8 mouse cellular contexts compared by ENCODE assay signal in the genomic region with DNA sequence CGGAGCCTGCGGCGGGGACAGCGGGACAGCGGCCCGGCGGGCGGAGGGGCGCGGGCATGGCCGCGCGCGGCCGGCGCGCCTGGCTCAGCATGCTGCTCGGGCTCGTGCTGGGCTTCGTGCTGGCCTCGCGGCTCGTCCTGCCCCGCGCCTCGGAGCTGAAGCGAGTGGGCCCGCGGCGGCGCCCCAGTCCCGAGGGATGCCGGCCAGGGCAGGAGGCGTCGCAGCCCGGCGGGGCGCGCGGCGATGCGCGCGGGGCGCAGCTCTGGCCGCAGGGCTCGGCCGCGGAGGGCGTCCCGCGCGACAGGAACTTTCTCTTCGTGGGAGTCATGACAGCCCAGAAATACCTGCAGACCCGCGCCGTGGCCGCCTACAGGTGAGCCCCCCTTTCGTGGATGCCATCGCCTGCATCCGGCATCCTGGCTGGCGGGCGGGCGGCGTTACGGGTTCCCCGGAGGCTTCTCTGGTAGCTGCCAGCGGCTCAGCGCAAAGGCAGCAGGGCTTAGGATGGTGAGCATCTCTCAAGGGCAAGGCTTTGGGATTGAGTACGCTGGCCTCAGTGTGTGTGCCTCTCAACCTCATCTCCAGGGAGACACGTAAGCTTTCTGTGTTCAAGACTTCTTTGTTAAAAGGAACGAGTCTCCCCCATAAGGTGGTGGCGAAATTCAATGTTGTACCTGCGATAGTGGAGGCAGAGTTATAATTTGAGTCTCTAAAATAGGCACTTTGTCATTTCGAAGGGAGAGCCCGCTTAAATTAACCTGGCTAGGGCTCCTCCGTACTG. TPM values are rescaled to one million over a fixed set of nuclear protein-coding genes. Genes with fewer than 3 reads are reported as not detected.
DNase-seq lines count a peak whose midpoint lies in the region; ATAC-seq and TF ChIP-seq lines count a peak whose summit lies in the region.

No protein-coding gene starts in this region.

- peak overlapping the region; percentile 96 for H3K4me3 ChIP-seq in embryonic facial prominence, embryonic 11.5 days (ENCODE audit: low read depth, low read length)
- peak overlapping the region; percentile 88 for H3K4me3 ChIP-seq in liver, adult 2 months (ENCODE audit: insufficient read depth, low read depth, low read length)
- H3K4me3 ChIP-seq in neural tube, embryonic 12.5 days: peak overlapping the region; percentile 92

- peak overlapping the region; percentile 81 for H3K4me2 ChIP-seq in embryonic facial prominence, embryonic 11.5 days (ENCODE audit: low read depth, low read length)
- H3K4me2 ChIP-seq in neural tube, embryonic 12.5 days (replicated peaks): peak overlapping the region; percentile 68

- H3K79me2 ChIP-seq in liver, adult 2 months (ENCODE audit: control insufficient read depth, insufficient read depth, low read length): peaks cover 9% of the 10 kb centered on the region; the same call in 1 of the 2 replicates

- no peak for TF ChIP-seq CTCF in liver, adult 2 months (IDR thresholded peaks at IDR 0.05; ENCODE audit: low read depth, low read length)

- H3K36me3 ChIP-seq in embryonic facial prominence, embryonic 11.5 days (replicated peaks; ENCODE audit: control insufficient read depth, insufficient read depth, low read depth, low read length): no peaks in the 10 kb centered on the region; the same call in 1 of the 2 replicates
- H3K36me3 ChIP-seq in liver, adult 2 months (ENCODE audit: control insufficient read depth, insufficient read depth, low read length): no peaks in the 10 kb centered on the region
- no peaks in the 10 kb centered on the region for H3K36me3 ChIP-seq in neural tube, embryonic 12.5 days

- peak; percentile 45 for DNase-seq in kidney, adult 18-20 months
- no peak for DNase-seq in kidney, adult 8-10 months
- peak; percentile 48 to 78 for DNase-seq in adrenal gland, adult (ENCODE audit: inconsistent age in 2 of 2, low spot score in 1 of 2)
- DNase-seq in embryonic facial prominence, embryonic 11.5 days (ENCODE audit: low spot score): peak; percentile 51
- DNase-seq in heart, postnatal 36 days: peak; percentile 43 to 54
- DNase-seq in liver, adult 2 months (ENCODE audit: extremely low read depth, low read depth, low spot score): no peak
- DNase-seq in testis, postnatal 14 days (ENCODE audit: low spot score): peak; percentile 79

- H3K9me3 ChIP-seq in embryonic facial prominence, embryonic 11.5 days (replicated peaks; ENCODE audit: control insufficient read depth, low read length): no peaks in the 10 kb centered on the region
- H3K9me3 ChIP-seq in neural tube, embryonic 12.5 days: no peaks in the 10 kb centered on the region

- intact Hi-C loops in heart, postnatal 36 days (cut with DNase I): loop anchor here (5.0 kb wide), 2 partner anchors 52 to 87 kb away; no protein-coding TSS in a partner anchor

- H3K27me3 ChIP-seq in embryonic facial prominence, embryonic 11.5 days (ENCODE audit: control insufficient read depth, insufficient read depth, low read length): no peaks in the 10 kb centered on the region
- 0 out of 2 replicates have a peak, but pooled peaks cover 4% of the 10 kb centered on the region for H3K27me3 ChIP-seq in liver, adult 2 months (ENCODE audit: control insufficient read depth, insufficient read depth, low read length)
- no peaks in the 10 kb centered on the region for H3K27me3 ChIP-seq in neural tube, embryonic 12.5 days (replicated peaks)

- peak overlapping the region; percentile 95 for H3K9ac ChIP-seq in embryonic facial prominence, embryonic 11.5 days (replicated peaks; ENCODE audit: low read length)
- peak overlapping the region; percentile 85 for H3K9ac ChIP-seq in liver, adult 2 months (ENCODE audit: low read depth, low read length)
- peak overlapping the region; percentile 96 for H3K9ac ChIP-seq in neural tube, embryonic 12.5 days

- no peak for TF ChIP-seq POLR2A in liver, adult 2 months (IDR thresholded peaks at IDR 0.05; ENCODE audit: extremely low read depth, insufficient read depth, low read length)

- ATAC-seq in embryonic facial prominence, embryonic 11.5 days (replicated peaks; ENCODE audit: insufficient number of reproducible peaks, low FRiP score, low TSS enrichment, low read depth): peak; percentile 15; the same call in 1 of the 2 replicates
- peak; percentile 45; the same call in 1 of the 2 replicates for ATAC-seq in neural tube, embryonic 12.5 days (ENCODE audit: low FRiP score, low read depth)

- H3K4me1 ChIP-seq in embryonic facial prominence, embryonic 11.5 days (ENCODE audit: control insufficient read depth, insufficient read depth, low read length): no peaks in the 10 kb centered on the region
- peaks cover 5% of the 10 kb centered on the region for H3K4me1 ChIP-seq in liver, adult 2 months (ENCODE audit: control insufficient read depth, insufficient read depth, low read length)
- H3K4me1 ChIP-seq in neural tube, embryonic 12.5 days: peaks cover 29% of the 10 kb centered on the region

- under 1% methylated on average over 44 of the region's 77 CpGs for WGBS in embryonic facial prominence, embryonic 11.5 days
- WGBS in liver, adult 2 months: 7% methylated on average over 71 of the region's 77 CpGs
- under 1% methylated on average over 64 of the region's 77 CpGs for WGBS in neural tube, embryonic 12.5 days

- peak overlapping the region; percentile 81 for H3K27ac ChIP-seq in embryonic facial prominence, embryonic 11.5 days (replicated peaks; ENCODE audit: low read depth, low read length)
- no peak overlapping the region for H3K27ac ChIP-seq in liver, adult 2 months (replicated peaks; ENCODE audit: insufficient read depth, low read depth, low read length)
- H3K27ac ChIP-seq in neural tube, embryonic 12.5 days: peak overlapping the region; percentile 83

RNA-seq across cellular contexts. Expression of a gene that starts 0.7 kb away (rescaled TPM):
- 23.8 and 26.7 TPM in 2 replicates for polyA plus RNA-seq in embryonic facial prominence, embryonic 11.5 days (2014; fragmentation: Nextera tagmentation; extraction: Ambion mirVana)
- 10 to 100 TPM; 12.2 to 16.0 TPM for total RNA-seq in heart, postnatal 36 days (2021)
- 3.4 and 3.9 TPM in 2 replicates for total RNA-seq in liver, adult 2 months (2014; rRNA removed)
- polyA plus RNA-seq in liver, adult 2 months (2012; rRNA removed): 1.3 TPM in 2 replicates
- polyA plus RNA-seq in neural tube, embryonic 12.5 days (2016; fragmentation: Nextera tagmentation; extraction: Ambion mirVana): 13.4 and 15.3 TPM in 2 replicates

RNA-seq across cellular contexts. Expression of a gene that starts 30.6 kb away (rescaled TPM):
- polyA plus RNA-seq in embryonic facial prominence, embryonic 11.5 days (2014; fragmentation: Nextera tagmentation; extraction: Ambion mirVana): 81.7 and 88.3 TPM in 2 replicates
- total RNA-seq in heart, postnatal 36 days (2021): 10 to 100 TPM; 35.3 to 37.2 TPM
- total RNA-seq in liver, adult 2 months (2014; rRNA removed): 68.9 and 94.2 TPM in 2 replicates
- polyA plus RNA-seq in liver, adult 2 months (2012; rRNA removed): 140 and 164 TPM in 2 replicates
- 81.0 and 84.4 TPM in 2 replicates for polyA plus RNA-seq in neural tube, embryonic 12.5 days (2016; fragmentation: Nextera tagmentation; extraction: Ambion mirVana)

RNA-seq across cellular contexts. Expression of a gene that starts 51.2 kb away (rescaled TPM):
- 252 and 276 TPM in 2 replicates for polyA plus RNA-seq in embryonic facial prominence, embryonic 11.5 days (2014; fragmentation: Nextera tagmentation; extraction: Ambion mirVana)
- 10 to 100 TPM; 20.1 to 24.0 TPM for total RNA-seq in heart, postnatal 36 days (2021)
- total RNA-seq in liver, adult 2 months (2014; rRNA removed): 15.4 and 18.9 TPM in 2 replicates
- polyA plus RNA-seq in liver, adult 2 months (2012; rRNA removed): 9.1 and 9.8 TPM in 2 replicates
- polyA plus RNA-seq in neural tube, embryonic 12.5 days (2016; fragmentation: Nextera tagmentation; extraction: Ambion mirVana): 177 and 183 TPM in 2 replicates

Comparison
In these comparisons a context has a peak if more than half of its experiments do, and no peak if none do; other contexts are left out.
1. DNase-seq: peak in kidney, adult 18-20 months (single experiment), adrenal gland, adult (2 of 2), embryonic facial prominence, embryonic 11.5 days (single experiment), heart, postnatal 36 days (2 of 2) and testis, postnatal 14 days (single experiment); none in kidney, adult 8-10 months (0 of 2) and liver, adult 2 months (single experiment).
2. RNA of a gene that starts 51.2 kb away (polyA plus RNA-seq): 252 to 276 TPM in embryonic facial prominence, embryonic 11.5 days and 177 to 183 TPM in neural tube, embryonic 12.5 days; 9.1 to 9.8 TPM in liver, adult 2 months; every median in the first group is over 10 times any median in the second.
3. Peak in every context shown above with its lines, with median percentiles within 50 percentile points of each other: H3K4me3 ChIP-seq and H3K9ac ChIP-seq.